Mouse (Mus musculus) heart, embryonic 14.5 days (tissue): Measurements from ENCODE around the gene Raph1. TPM values are rescaled to one million over a fixed set of nuclear protein-coding genes. Genes with fewer than 3 reads are reported as not detected.
A peak's percentile ranks its signal among the peaks of the same experiment; 100 is the strongest.

Experiments
- ATAC-seq: fragments of 200-750 bp; cut with Nextera tagmentation; 2 replicates; pipeline ENCODE4 v1.8.0; 2017; ENCODE audit warnings: low read depth, moderate TSS enrichment; ENCODE audit not compliant: insufficient number of reproducible peaks, insufficient read depth, low FRiP score
- H3K27ac ChIP-seq, 2 experiments: fragments of 200-500 bp in 1 of 2; fragments of 300-500 bp in 1 of 2; sonication (generic) in 1 of 2; replicated peaks in 1 of 2; 2 replicates each; pipeline ENCODE4 v1.5.1; 2012 to 2014; ENCODE audit warnings: low read depth in 2 of 2, low read length in 2 of 2, control low read depth in 1 of 2, mild to moderate bottlenecking in 1 of 2, mixed read lengths in 1 of 2; ENCODE audit not compliant: control insufficient read depth in 1 of 2, insufficient read depth in 1 of 2
- H3K27me3 ChIP-seq: fragments of 300-500 bp; sonication (generic); 2 replicates; pipeline ENCODE4 v1.6.1; 2014; ENCODE audit warnings: mild to moderate bottlenecking, low read length, control low read depth; ENCODE audit not compliant: control insufficient read depth, insufficient read depth
- H3K36me3 ChIP-seq: fragments of 300-500 bp; sonication (generic); 2 replicates; pipeline ENCODE4 v1.6.1; 2014; ENCODE audit warnings: mild to moderate bottlenecking, control low read depth, low read length, mixed read lengths; ENCODE audit not compliant: control insufficient read depth, insufficient read depth
- H3K4me1 ChIP-seq, 2 experiments: fragments of 200-500 bp in 1 of 2; fragments of 300-500 bp in 1 of 2; sonication (generic) in 1 of 2; 2 replicates each; pipeline ENCODE4 v1.6.1; 2012 to 2014; ENCODE audit warnings: low read length in 2 of 2, control low read depth in 1 of 2, mixed read lengths in 1 of 2; ENCODE audit not compliant: control insufficient read depth in 2 of 2, insufficient read depth in 2 of 2
- H3K4me2 ChIP-seq: fragments of 300-500 bp; sonication (generic); 2 replicates; pipeline ENCODE4 v1.6.1; 2014; ENCODE audit warnings: mild to moderate bottlenecking, low read length
- H3K4me3 ChIP-seq, 2 experiments: fragments of 200-500 bp in 1 of 2; fragments of 300-500 bp in 1 of 2; sonication (generic) in 1 of 2; 2 replicates each; pipeline ENCODE4 v1.5.1; 2012 to 2014; ENCODE audit warnings: low read length in 2 of 2, mild to moderate bottlenecking in 2 of 2, control low read depth in 1 of 2, low read depth in 1 of 2, moderate library complexity in 1 of 2; ENCODE audit not compliant: control insufficient read depth in 1 of 2, insufficient read depth in 1 of 2
- H3K9ac ChIP-seq: fragments of 300-500 bp; sonication (generic); 2 replicates; pipeline ENCODE4 v1.6.1; 2014; ENCODE audit warnings: mild to moderate bottlenecking, low read length
- H3K9me3 ChIP-seq: fragments of 300-500 bp; sonication (generic); 2 replicates; pipeline ENCODE4 v1.6.1; 2016; ENCODE audit warnings: low read length, control low read depth; ENCODE audit not compliant: control insufficient read depth
- WGBS: fragments of 180-500 bp; shearing (Covaris S2); extraction: QIAGEN DNeasy Blood & Tissue Kit; methylation state at CpG from one replicate; pipeline ENCODE4 v1.1.7; 2014; 5-methylcytosine and 5-hydroxymethylcytosine counted together
- polyA plus RNA-seq: library from polyadenylated mRNA; unstranded; fragments of >200 nt; fragmentation: Nextera tagmentation; extraction: Ambion mirVana; gene quantifications from 2 replicates; pipeline ENCODE4 v1.2.1, GENCODE M21; 2014

Gene Raph1
- 65.7 and 68.7 TPM in 2 replicates for polyA plus RNA-seq

GRCm38 (mm10) chr1:60566631-60567311, at the start of gene Raph1:
Raph1 (minus strand) TSS chr1:60567104.
- Histone ChIP-seq H3K4me1 (peaks cover 3 to 22% of the 10 kb centered on the region in 2 experiments; a peak in 3 of 4 replicates), H3K9me3 (no peaks in the 10 kb centered on the region), H3K36me3 (peaks cover under 1% of the 10 kb centered on the region; the same call in 1 of the 2 replicates), H3K27me3 (no peaks in the 10 kb centered on the region), H3K27ac (peak within 1 kb of the TSS; percentile 97 to 98), H3K4me2 (peak within 1 kb of the TSS; percentile 78), H3K9ac (peak within 1 kb of the TSS; percentile 99), H3K4me3 (peak within 1 kb of the TSS; percentile 94 to 99)
- peak; percentile 98 for ATAC-seq
- WGBS, result under 1% methylated on average over 78 of the region's 92 CpGs

GRCm38 (mm10) chr1:60615703-60616102, 48.8 kb upstream of the Raph1 start:
- Histone ChIP-seq H3K27ac (no peak overlapping the region), H3K4me3 (no peak overlapping the region), H3K4me1 (peaks cover 1 to 7% of the 10 kb centered on the region in 2 experiments; a peak in 2 of 4 replicates), H3K9me3 (no peaks in the 10 kb centered on the region), H3K4me2 (no peak overlapping the region), H3K36me3 (no peaks in the 10 kb centered on the region), H3K27me3 (no peaks in the 10 kb centered on the region), H3K9ac (no peak overlapping the region)
- 76% methylated on average over 1 of the region's 1 CpGs for WGBS
- ATAC-seq, result no peak

GRCm38 (mm10) chr1:60614902-60615301, 48.0 kb upstream of the Raph1 start:
- no peak overlapping the region for H3K4me2 ChIP-seq
- WGBS, result 24% methylated on average over 1 of the region's 1 CpGs
- H3K4me3 ChIP-seq, result no peak overlapping the region
- H3K4me1 ChIP-seq, result peaks cover 2 to 11% of the 10 kb centered on the region in 2 experiments; a peak in 2 of 4 replicates
- no peak overlapping the region for H3K27ac ChIP-seq
- no peaks in the 10 kb centered on the region for H3K27me3 ChIP-seq
- no peak overlapping the region for H3K9ac ChIP-seq
- H3K9me3 ChIP-seq, result no peaks in the 10 kb centered on the region
- no peaks in the 10 kb centered on the region for H3K36me3 ChIP-seq
- ATAC-seq, result no peak

- no peak for ATAC-seq
Observed at GRCm38 (mm10) chr1:60611968-60612367, 45.1 kb upstream of the Raph1 start.

GRCm38 (mm10) chr1:60610631-60611030, 43.7 kb upstream of the Raph1 start:
- no peak overlapping the region for H3K4me3 ChIP-seq
- ATAC-seq, result peak; percentile 55
- H3K36me3 ChIP-seq, result no peaks in the 10 kb centered on the region
- no peaks in the 10 kb centered on the region for H3K9me3 ChIP-seq
- peaks cover 6 to 24% of the 10 kb centered on the region in 2 experiments for H3K4me1 ChIP-seq
- WGBS, result 10% methylated on average over 4 of the region's 4 CpGs
- no peaks in the 10 kb centered on the region for H3K27me3 ChIP-seq
- H3K9ac ChIP-seq, result no peak overlapping the region
- peak overlapping the region; percentile 69 to 76 for H3K27ac ChIP-seq
- no peak overlapping the region for H3K4me2 ChIP-seq

More at GRCm38 (mm10) chr1:60611968-60612367, 45.1 kb upstream of the Raph1 start:
- Histone ChIP-seq H3K4me2 (no peak overlapping the region), H3K4me1 (peaks cover 6 to 24% of the 10 kb centered on the region in 2 experiments), H3K9ac (no peak overlapping the region), H3K27me3 (no peaks in the 10 kb centered on the region), H3K36me3 (no peaks in the 10 kb centered on the region), H3K4me3 (no peak overlapping the region), H3K27ac (no peak overlapping the region), H3K9me3 (no peaks in the 10 kb centered on the region)
- WGBS, result 83% methylated on average over 3 of the region's 3 CpGs

GRCm38 (mm10) chr1:60609011-60609775, 42.3 kb upstream of the Raph1 start:
- peak; percentile 57; the same call in 1 of the 2 replicates for ATAC-seq
- Histone ChIP-seq H3K4me2 (no peak overlapping the region), H3K36me3 (no peaks in the 10 kb centered on the region), H3K27me3 (no peaks in the 10 kb centered on the region), H3K9ac (no peak overlapping the region), H3K4me1 (peaks cover 6 to 24% of the 10 kb centered on the region in 2 experiments), H3K9me3 (no peaks in the 10 kb centered on the region), H3K27ac (peak overlapping the region; percentile 62 to 76), H3K4me3 (no peak overlapping the region)
- WGBS, result 40% methylated on average over 8 of the region's 8 CpGs

- no peak overlapping the region for H3K4me2 ChIP-seq
- ATAC-seq, result no peak
- no peaks in the 10 kb centered on the region for H3K36me3 ChIP-seq
- no peaks in the 10 kb centered on the region for H3K27me3 ChIP-seq
- H3K27ac ChIP-seq, result no peak overlapping the region
- no peak overlapping the region for H3K4me3 ChIP-seq
- 80% methylated on average over 3 of the region's 3 CpGs for WGBS
- no peak overlapping the region for H3K9ac ChIP-seq
- peaks cover 4 to 13% of the 10 kb centered on the region in 2 experiments for H3K4me1 ChIP-seq
- H3K9me3 ChIP-seq, result no peaks in the 10 kb centered on the region
Observed at GRCm38 (mm10) chr1:60604481-60605021, 37.6 kb upstream of the Raph1 start.
